35 mouse cellular contexts compared by ENCODE assay signal in genomic region chr6:142305076-142305475, GRCm38 (mm10). TPM values are rescaled to one million over a fixed set of nuclear protein-coding genes. Genes with fewer than 3 reads are reported as not detected.
"Had no signal": no experiment of that assay in that cellular context is flagged by ENCODE, and none has a peak within 500 bp of the region (broad histone marks: within the 10 kb centered on the region; RNA-seq: fewer than 3 reads in every experiment).

No protein-coding gene starts in this region.

- H3K4me1 ChIP-seq: limb, embryonic 13.5 days; limb, embryonic 15.5 days; liver, embryonic 12.5 days; liver, embryonic 13.5 days; liver, embryonic 15.5 days; lung, embryonic 15.5 days; midbrain, embryonic 12.5 days; midbrain, embryonic 13.5 days; midbrain, embryonic 15.5 days; neural tube, embryonic 12.5 days had no signal

- H3K27me3 ChIP-seq: limb, embryonic 13.5 days; limb, embryonic 15.5 days; liver, embryonic 12.5 days; liver, embryonic 13.5 days; liver, embryonic 15.5 days; lung, embryonic 15.5 days; megakaryocyte, embryonic 14.5 days; midbrain, embryonic 12.5 days; midbrain, embryonic 13.5 days; midbrain, embryonic 15.5 days; neural tube, embryonic 12.5 days had no signal

- ATAC-seq: liver, embryonic 12.5 days; liver, postnatal 0 days; lung, postnatal 0 days; midbrain, embryonic 13.5 days; midbrain, embryonic 15.5 days; midbrain, embryonic 16.5 days had no signal

- H3K36me3 ChIP-seq: limb, embryonic 13.5 days; limb, embryonic 15.5 days; liver, embryonic 12.5 days; liver, embryonic 13.5 days; liver, embryonic 15.5 days; lung, embryonic 15.5 days; midbrain, embryonic 10.5 days; midbrain, embryonic 12.5 days; midbrain, embryonic 13.5 days; midbrain, embryonic 15.5 days; neural tube, embryonic 12.5 days had no signal

- H3K27ac ChIP-seq: left cerebral cortex, adult 2 months; limb, embryonic 13.5 days; limb, embryonic 15.5 days; liver, embryonic 12.5 days; liver, embryonic 13.5 days; liver, embryonic 14.5 days; liver, embryonic 15.5 days; lung, embryonic 15.5 days; macrophage; midbrain, embryonic 10.5 days; midbrain, embryonic 12.5 days; midbrain, embryonic 13.5 days; midbrain, embryonic 15.5 days; neural tube, embryonic 12.5 days had no signal

- H3K9ac ChIP-seq: limb, embryonic 13.5 days; limb, embryonic 15.5 days; liver, embryonic 12.5 days; liver, embryonic 13.5 days; liver, embryonic 14.5 days; liver, embryonic 15.5 days; liver, postnatal 0 days; lung, embryonic 14.5 days; lung, embryonic 15.5 days; midbrain, embryonic 12.5 days; midbrain, embryonic 13.5 days; midbrain, embryonic 15.5 days; neural tube, embryonic 12.5 days had no signal

- H3K4me2 ChIP-seq: limb, embryonic 13.5 days; limb, embryonic 15.5 days; liver, embryonic 11.5 days; liver, embryonic 12.5 days; liver, embryonic 13.5 days; liver, embryonic 15.5 days; lung, embryonic 14.5 days; lung, embryonic 15.5 days; midbrain, embryonic 11.5 days; midbrain, embryonic 12.5 days; midbrain, embryonic 13.5 days; midbrain, embryonic 15.5 days; neural tube, embryonic 12.5 days had no signal

- H3K9me3 ChIP-seq: limb, embryonic 15.5 days; lung, embryonic 15.5 days had no signal

- H3K4me3 ChIP-seq: left cerebral cortex, adult 2 months; limb, embryonic 13.5 days; limb, embryonic 15.5 days; liver, embryonic 12.5 days; liver, embryonic 13.5 days; liver, embryonic 15.5 days; lung, embryonic 15.5 days; megakaryocyte, embryonic 14.5 days; midbrain, embryonic 10.5 days; midbrain, embryonic 12.5 days; midbrain, embryonic 13.5 days; midbrain, embryonic 15.5 days; myocyte; neural tube, embryonic 12.5 days had no signal

- DNase-seq: left cerebral cortex, postnatal 4 days; liver; liver, embryonic 13.5 days; liver, postnatal 0 days; lung, adult 18-20 months; lung, adult 2 months; lung, embryonic 14.5 days; lung, postnatal 10 days; lung, postnatal 14 days; lung, postnatal 36 days; lung, postnatal 4 days; midbrain, embryonic 14.5 days had no signal

RNA-seq across cellular contexts. Expression of gene Iapp, which starts 6.9 kb away (rescaled TPM):
- polyA plus RNA-seq: limb, embryonic 11.5 days; limb, embryonic 13.5 days; limb, embryonic 14.5 days; limb, embryonic 15.5 days; liver, adult 2 months; liver, embryonic 11.5 days; liver, embryonic 12.5 days; liver, embryonic 13.5 days; liver, postnatal 0 days; lung, adult 2 months; lung, embryonic 14.5 days; lung, embryonic 16.5 days; macrophage; midbrain, embryonic 14.5 days; midbrain, embryonic 15.5 days; midbrain, embryonic 16.5 days; myocyte; neural tube, embryonic 12.5 days had no signal

RNA-seq across cellular contexts. Expression of gene Slco1a5, which starts 17.7 kb away (rescaled TPM):
- polyA plus RNA-seq: limb, embryonic 11.5 days; limb, embryonic 13.5 days; liver, adult 2 months; liver, embryonic 11.5 days; liver, embryonic 12.5 days; liver, embryonic 13.5 days; liver, embryonic 14.5 days; liver, embryonic 15.5 days; liver, postnatal 0 days; macrophage had no signal
